17 mouse cellular contexts compared by ENCODE assay signal in the genomic region with DNA sequence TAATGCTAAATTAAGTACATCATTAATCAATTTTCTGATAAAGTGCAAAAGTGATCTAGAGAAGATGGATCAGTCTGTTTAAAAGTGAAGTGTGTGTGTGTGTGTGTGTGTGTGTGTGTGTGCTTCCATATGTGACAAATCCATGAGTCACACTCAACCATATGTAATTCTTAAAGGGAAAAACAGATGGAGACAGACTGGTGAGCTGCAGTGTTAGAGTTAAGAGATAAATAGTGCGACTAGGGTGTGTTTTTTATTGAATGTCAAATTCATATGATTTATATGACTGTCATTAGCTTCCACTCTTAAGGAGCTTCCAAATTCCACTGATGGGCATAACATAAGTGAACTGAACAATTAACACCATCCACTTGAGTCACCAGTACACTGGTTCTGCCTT.
"Had no signal": no experiment of that assay in that cellular context is flagged by ENCODE, and none has a peak within 500 bp of the region (broad histone marks: within the 10 kb centered on the region; RNA-seq: fewer than 3 reads in every experiment).

No protein-coding gene starts in this region.

- H3K4me1 ChIP-seq: limb, embryonic 10.5 days; liver, embryonic 15.5 days; midbrain, embryonic 10.5 days; neural tube, embryonic 15.5 days had no signal

- H3K27ac ChIP-seq: kidney, postnatal 0 days; limb, embryonic 10.5 days; liver, embryonic 15.5 days; midbrain, embryonic 10.5 days; neural tube, embryonic 15.5 days had no signal

- H3K4me2 ChIP-seq: liver, embryonic 11.5 days; liver, embryonic 15.5 days; lung, embryonic 14.5 days; neural tube, embryonic 15.5 days had no signal

- H3K9me3 ChIP-seq: limb, embryonic 10.5 days; liver, embryonic 15.5 days; midbrain, embryonic 10.5 days; neural tube, embryonic 15.5 days had no signal

- H3K4me3 ChIP-seq: limb, embryonic 10.5 days; liver, embryonic 15.5 days; midbrain, embryonic 10.5 days; myocyte; neural tube, embryonic 15.5 days had no signal

- H3K36me3 ChIP-seq: limb, embryonic 10.5 days; liver, embryonic 15.5 days; midbrain, embryonic 10.5 days; neural tube, embryonic 15.5 days had no signal

- H3K27me3 ChIP-seq: liver, embryonic 15.5 days; neural tube, embryonic 15.5 days had no signal

- DNase-seq: kidney, adult 8-10 months; kidney, postnatal 36 days; lung, embryonic 14.5 days; lung, postnatal 10 days; lung, postnatal 4 days; midbrain, embryonic 14.5 days; right cerebral cortex, postnatal 4 days; spleen, adult 18-20 months; thymus, adult 2 months; thymus, postnatal 25 days had no signal

- H3K9ac ChIP-seq: liver, embryonic 15.5 days; lung, embryonic 14.5 days; neural tube, embryonic 15.5 days had no signal
